Mouse (Mus musculus): ENCODE data around the gene Slc31a1.

Gene Slc31a1

DNA sequence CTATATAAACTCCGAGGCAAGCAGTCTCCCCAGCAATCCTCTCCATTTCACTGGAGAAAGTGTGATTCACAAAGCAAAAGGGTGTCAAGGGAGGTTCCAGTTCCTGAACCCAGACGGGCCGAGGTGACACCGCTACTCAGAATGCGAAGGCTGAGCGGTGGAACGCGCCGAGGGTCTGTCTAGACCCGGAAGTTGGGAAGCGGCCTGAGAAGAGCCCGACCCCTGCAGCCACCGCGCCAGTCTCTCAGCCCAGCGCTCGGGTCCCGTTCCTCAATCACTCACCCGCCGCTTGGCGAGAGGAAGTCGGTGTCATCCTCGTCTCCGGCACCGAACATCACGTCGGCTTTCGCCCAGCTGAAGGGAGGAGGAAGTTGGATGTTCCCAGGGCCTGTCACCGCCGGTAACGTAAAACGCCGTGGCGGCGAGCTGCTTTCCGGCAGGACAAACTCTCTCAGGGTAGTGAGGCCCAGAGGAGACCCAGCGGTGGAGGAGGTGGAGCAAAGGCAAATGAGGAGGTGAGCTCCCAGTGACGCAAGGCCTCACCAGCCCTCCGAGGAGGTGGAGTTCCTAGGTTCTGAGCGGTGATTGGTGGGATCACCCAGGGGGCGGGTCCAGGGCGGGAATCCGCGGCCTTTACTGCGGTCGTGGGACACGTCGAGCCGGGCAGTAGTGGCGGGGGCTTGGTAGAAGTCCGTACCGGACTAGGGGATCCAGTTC, at the start of gene Slc31a1, which contains the start of gene Fkbp15:
TSS of gene Slc31a1 (plus strand) at position 640 of the 717 bp plus-strand sequence.
TSS of gene Fkbp15 (minus strand) at position 461 of the 717 bp plus-strand sequence.
- peak; percentile 98 for DNase-seq

DNA sequence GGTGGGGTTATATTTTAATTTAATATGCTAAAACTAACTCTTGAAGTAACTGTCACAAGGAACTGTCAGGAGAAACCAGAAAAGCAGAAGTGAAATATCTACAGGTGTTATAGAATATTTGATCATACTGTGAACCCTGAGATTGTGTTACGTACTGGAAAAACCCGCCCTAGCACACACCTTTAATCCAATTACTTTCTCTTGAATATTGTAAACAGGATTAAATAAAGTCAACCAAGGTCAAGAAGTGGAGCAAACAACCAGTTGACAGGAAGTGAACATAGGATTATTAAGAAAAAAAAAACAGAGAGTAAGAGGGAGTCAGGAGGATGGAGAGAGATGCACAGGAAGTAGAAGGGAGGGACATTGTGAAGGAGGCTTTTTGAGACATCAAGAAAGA, 47.7 kb upstream of the Slc31a1 start:
- no peak for DNase-seq

DNA sequence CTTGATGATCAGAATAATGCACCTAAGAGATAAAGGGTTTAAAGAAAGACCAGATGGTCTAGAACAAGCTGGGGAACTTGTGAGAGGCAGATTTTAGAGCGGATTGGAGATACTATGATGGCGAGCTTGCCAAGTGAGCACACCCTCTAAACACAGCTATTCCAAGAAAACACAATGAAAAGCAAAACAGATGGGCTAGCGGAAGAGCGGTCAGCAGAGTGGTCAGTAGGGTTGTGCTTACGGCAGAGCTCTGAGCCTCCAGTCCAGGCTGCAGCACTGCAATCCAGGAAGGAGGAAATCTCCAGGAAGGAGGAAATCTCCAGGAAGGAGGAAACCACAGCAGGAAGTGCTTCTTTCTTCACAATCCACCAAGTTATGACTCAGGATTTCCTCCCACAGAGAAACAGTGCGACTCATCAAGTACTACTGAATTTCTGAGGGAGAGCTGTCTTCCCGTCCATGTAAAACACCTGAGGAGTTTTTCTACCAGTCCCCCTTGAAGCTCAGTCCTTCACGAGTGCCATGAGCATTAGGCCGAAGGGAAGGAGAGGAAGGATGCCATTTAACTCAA, 46.8 kb upstream of the Slc31a1 start:
- DNase-seq: no peak

DNA sequence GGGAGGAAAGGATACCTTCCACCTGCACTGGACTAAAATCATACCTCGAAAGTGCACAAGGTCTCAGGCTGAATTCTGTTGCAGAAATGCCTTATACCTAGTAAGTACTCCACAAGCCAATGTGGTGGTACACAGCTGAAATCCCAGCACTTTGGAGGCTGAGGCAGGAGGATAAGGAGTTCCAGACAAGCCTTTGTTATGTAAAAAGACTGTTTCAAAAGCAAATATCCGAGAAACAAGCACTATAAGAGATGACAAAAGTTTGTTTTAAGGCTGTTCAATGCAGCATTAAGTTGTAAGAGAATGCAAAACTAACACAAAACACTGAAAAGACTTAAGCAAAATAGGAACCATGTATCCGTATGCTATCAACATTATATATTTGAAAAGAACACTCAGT, 46.0 kb upstream of the Slc31a1 start:
- no peak for DNase-seq

DNA sequence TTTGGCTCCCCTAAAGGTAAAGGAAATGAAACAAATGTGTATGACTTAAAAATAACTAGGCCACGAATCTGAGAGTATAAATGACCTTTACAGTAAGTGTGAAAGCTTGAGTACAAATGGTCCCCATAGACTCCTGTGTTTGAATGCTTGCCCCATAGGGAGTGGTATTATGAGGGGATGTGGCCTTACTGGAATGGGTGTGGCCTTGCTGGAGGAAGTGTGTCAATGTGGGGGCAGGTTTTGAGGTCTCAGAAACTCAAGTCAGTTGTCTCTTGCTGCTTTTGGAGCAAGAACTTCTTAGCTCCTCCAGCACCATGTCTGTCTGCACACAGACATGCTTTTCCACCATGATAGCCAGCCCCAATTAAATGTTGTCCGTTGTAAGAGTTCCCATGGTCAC, 44.1 kb upstream of the Slc31a1 start:
- no peak for DNase-seq

DNA sequence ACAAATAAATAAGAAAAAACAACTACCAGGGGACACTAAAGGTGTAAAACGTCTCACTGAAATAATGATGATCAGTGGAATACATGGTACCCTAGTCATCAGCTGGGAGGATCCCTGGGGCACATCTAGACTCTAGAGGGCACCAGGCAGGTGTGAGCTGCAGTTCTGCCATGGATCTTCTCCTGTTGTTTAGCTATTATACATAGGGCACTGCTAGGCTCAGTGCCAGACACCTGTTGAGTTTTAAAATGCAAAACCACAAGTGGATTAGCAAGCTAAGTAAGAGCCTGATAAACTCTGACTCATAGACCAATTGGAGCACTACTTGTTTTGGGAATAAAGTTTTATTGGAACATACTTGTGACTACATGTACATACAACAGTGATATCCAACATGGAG, 42.2 kb upstream of the Slc31a1 start:
- no peak for DNase-seq

DNA sequence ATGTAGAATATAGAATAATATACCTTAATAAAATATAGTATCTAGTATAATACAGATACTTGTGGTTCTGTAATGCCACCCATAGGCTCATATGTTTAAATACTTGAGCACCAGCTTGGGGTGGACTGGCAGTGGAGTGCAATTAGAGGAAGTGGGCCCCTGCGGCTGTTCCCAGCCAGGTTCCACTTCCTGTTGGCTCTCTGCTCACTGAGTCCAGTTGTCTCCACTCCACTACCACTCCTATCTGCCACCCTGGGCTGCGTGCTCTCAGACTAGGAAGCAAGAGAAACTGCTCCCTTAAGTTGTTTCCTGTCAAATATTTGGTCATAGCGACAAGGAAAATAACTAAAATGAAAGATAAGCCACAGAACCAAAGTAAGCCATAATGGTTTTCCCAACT, 37.8 kb upstream of the Slc31a1 start:
- DNase-seq: peak; percentile 25

DNA sequence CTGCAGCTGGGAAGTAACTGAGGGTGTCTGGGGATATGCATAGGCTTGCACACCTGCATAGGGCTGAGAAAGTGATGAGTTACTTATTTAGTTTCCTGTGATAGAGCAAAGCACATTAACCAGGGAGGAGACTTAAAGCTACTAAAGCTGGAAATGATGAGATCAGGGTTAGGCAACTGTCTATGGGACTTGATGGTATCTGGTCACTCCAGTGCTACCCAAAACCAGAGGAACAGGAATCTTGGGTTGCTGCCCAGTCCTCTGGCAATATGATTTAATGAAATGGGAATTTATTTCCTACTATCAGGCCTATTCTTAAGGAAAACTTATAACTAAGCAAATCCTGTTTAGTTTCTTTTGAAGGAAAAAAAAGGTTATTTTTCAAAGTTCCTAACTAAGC, 34.4 kb upstream of the Slc31a1 start:
- no peak for DNase-seq

DNA sequence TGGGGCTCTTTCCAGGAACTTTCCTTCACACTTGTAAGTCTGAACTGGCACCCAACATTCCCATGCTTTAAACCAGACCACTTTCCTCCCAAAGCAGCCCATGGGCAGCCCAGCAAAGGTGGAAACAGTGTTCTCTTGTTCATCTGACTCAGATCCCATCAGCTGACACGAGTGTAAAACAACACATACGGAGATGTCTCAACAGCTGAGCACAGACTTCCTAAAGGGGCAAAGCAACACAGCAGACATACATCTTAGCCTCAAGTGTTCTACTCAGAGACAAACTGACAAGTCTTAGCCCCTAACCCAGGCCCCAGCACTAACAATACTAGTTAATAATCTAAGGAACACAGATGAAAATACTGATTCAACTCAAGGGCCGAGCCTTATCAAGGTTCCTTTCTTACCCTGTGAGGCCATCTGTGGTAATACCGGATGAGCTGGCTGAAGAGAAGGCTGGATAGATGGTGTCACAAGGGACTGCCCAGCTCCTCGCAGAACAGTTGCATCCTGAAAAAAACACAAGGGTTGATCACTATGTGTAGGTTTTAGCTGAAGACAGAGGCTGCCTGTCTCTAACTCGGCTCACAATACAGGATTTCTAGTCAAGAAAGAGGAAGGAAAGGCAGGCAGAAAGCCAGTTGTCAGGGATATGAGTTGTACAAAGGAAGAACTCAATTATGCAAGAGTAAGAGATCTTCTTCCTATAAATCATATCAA, 31.4 kb upstream of the Slc31a1 start:
- no peak for DNase-seq

DNA sequence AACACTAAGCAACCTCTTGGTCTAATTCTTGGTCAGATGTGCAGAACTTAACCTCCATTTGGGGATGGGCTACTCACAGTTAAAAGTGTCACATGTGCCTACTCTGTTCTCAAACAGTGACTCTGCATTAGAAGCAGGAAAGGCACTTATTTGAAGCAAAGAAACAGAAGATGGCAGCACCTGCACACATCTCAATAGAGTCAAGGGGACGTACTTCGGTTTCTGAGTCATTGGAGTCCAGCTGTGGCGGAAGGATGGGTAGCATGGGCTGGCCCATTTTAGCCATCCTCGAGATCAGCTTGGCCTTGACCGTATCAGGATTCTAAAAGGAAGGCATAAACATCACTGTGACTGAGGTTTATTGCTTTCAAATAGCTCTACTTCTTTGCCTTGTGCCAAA, 28.6 kb upstream of the Slc31a1 start:
- no peak for DNase-seq

DNA sequence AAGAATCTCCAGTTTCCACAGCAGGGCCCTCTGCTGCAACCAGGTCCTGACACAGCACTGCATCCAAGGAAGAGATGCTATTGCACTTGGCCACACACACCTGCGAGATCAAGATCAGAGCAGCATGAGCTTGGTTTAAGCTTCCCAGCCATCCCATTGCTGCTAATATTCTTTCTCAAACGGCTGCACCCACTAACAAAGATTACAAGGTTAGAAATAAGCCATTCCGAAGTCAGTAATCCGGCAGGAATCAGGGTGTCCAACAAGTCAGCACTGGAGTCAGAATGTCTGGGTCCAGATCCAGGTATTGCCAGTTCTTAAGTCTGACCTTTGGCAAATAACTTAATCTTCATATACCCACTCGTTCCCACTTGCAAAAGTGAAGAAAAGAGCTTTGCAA, 22.0 kb upstream of the Slc31a1 start:
- no peak for DNase-seq

DNA sequence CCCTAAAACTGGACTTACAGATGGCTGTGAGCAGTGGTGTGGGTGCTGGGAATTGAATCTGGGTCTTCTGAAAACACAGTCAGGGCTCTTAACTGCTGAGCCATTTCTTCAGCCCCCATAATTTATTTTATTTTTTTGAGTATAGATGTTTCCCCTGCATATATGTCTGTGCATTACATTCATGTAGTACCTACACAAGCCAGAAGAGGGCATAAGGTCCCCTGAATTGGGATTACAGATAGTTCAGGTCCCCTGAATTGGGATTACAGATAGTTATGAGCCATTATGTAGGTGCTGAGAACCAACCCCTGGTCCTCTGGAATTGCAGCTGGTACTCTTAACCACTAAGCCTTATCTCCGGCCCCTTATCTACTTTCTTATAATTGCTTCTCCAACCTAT, 16.5 kb upstream of the Slc31a1 start:
- DNase-seq: no peak

DNA sequence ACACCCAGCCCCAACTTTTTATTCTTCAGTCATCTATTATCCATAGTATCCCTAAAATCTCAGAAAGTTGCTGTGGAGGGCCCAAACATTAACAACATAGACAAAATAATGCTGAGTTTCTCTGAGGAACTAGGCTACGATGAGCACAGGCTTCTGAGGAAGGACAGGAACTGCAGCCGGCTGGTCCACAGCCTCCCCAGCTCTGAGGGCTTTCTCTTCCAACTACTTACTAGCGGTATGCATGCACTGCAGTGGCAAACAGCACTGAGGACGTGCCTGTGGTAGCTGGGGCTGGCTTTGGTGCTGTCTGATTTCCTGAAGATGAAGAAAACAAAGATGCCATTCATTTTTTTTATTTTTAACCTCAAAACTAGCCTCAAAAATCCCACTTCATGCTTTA, 14.7 kb upstream of the Slc31a1 start:
- no peak for DNase-seq

DNA sequence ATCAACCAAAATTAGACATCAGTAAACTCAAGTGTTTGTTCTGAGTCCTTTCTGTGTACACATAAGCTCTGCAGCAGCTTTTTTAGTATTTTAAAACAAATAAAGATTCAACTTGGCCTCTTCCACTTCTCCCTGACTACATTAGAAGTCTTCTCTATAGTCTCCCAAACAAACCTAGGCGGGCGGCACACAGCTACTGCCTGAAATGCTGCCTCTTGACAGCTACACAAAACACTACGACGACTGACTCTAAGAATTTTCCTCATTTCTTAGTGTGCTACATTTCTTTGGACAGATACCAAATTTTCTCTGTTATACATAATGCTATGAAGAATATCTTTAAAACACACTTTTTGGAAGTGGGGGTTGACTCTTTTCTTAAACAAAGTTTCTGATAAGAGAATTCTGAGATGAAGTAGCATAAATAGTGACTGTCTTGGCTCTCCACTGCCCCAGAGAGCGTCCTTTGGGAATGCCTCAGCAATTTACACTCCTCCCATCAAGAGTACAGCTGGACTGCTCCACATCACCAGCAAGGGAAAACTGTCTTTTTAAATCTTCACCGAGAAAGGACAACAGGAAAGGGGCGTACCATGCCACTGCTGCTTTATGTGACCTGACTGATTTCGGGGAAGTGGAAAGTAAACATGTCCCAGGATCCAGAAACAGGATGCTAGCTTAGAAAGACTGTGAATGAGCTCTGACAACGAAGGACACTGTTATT, 12.8 kb upstream of the Slc31a1 start:
- no peak for DNase-seq

DNA sequence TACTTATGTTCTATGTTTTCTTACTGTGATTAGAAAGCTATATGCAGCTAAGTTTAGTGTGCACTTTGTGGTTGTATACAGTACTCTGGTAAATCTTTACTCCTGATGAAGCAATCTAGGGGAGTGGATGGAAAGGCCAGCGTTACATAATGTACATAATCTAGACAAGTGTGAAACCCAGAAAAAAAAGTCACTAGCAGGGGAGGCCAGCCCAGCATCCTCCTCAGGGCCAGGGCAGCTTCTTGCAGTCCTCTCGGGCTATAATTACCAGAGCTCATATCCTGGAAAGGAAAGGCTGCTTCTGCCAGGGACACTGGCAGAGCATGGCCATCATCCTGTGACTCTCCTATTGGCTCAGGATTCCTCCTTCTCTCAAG, 12.2 kb upstream of the Slc31a1 start:
- DNase-seq: no peak

DNA sequence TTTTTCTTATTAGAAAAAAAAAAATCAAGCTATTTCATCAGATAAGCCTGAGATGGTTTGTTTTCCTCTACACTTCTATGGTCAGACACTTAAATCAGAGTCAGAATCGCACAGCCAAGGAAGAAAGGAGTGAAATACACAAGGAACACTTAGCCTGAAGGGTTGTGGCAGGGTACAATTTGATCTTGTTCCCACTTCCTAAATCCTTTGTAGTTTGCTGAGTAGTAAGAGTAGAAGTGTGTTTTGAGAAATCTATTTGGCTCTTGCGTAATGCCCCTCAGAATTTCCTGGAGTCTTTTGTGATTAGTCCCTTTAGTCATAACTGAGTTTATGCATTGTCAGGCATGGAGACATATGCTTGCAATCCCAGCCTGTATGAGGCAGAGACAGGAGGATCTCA, 11.2 kb upstream of the Slc31a1 start:
- DNase-seq: no peak

DNA sequence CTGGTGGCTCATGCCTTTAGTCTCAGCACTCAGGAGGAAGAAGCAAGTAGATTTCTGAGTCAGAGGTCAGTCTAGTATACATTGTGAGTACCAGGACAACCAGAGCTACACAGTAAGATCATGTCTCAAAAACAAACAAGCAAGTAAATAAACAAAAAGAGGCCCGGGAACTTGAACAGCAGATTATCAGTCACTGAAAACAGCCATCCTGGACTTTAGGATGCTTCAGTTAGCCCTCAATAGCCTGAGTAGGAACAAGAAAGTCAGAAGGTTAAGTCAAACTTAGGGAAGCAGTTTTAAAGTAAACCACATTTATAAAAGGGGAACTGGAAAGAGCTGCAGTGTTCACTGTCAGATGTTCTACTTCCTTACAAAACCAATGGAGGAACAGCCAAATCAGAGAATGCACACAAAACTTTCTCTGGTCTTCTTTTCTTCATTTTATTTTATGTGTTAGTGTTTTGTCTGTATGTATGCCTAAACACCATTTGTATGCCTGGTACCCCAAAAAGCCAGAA, 2.8 kb upstream of the Slc31a1 start:
- DNase-seq: no peak

DNA sequence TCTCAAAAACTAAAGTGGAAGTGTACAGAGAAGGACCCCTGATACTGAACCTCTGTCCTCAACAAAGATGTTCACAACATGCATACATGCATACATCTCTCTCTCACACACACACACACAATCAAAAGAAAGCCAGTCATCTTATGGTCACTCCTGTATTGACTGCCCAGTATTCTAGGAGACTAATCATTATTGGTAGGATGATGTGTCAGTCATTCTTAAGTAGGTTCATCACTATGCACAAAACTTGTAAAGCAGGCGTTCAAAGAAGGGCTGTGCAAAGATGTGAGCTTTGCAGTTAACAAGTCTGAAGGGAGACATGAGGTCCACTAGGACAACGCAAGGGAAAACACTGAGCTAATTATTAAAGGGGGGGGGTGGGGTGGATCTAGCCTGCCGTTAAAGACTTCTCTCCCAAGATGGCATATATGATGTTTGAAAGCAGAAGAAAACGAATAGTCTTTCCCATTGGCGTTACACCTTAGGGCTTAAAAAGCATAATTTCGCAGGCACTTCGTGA, 1.2 kb upstream of the Slc31a1 start:
- no peak for DNase-seq

DNA sequence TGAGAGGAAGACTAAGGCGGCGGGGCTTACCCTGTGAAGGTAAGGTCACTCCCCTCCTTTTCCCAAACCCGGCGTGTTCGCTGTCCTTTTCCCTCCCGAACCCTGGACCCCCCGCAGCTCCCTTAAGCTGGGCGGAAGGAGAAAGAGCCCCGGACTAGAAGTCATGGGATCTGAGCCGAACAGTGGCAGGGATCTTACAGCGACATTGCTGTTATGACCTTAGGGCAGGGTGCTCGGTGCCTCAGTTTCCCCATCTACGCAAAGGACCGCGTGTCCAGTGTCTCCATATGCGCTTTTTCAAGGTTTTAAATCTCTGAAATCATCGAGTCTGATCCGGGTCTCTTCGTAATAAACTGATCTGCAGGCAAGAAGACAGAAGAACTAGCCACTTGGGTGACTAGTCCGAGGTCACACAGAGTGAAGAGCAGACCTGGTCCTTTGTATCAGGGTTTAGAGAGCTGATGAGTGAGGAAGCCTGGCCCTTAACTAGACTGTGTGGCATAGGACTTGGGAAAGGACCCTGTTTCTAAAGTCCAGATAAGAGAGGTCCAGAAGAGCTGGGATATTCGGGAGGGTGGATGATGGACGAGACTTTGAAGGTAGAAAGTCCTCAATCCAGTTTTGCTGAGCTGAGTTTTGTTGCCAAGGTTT, 403 bp downstream of the Slc31a1 start:
- DNase-seq: no peak

DNA sequence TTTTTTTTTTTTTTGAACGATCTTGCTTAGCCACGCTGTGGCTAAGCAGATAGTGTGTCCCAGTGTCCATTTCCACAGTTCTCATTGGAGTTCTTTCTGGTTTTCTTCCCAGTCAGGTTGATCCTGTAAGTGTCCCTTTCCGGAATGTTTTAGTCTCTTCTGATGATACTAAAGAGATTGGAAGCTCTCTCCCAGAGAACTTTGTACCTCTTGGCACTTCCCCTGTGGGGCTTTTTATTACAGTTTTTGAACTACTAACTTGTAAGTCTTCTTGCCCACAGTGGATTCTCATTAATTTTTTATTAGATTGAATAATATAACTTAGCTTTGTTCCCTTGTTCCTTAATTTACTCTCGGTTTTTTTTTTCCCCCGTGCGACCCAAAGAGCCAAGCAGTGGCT, 1.0 kb downstream of the Slc31a1 start:
- DNase-seq: no peak

DNA sequence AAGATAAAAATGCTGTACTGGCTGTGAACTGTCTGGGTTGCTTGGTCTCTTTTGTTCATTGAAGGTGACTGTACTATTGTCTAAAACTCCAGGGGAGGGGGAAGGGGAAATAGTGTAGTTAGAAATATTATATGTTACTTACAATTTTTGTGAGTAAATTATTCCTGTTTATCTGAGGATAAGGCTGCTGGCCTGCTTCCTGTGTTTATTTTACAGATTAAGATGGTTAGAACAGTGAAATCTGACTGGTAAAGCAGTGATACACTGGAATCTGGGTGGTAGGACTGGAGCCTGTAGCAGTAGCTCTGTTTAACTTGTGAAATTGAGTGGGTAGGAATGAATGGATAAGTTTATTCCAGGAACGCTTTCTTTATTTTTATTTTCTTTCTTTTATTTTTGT, 1.5 kb downstream of the Slc31a1 start:
- DNase-seq: no peak

DNA sequence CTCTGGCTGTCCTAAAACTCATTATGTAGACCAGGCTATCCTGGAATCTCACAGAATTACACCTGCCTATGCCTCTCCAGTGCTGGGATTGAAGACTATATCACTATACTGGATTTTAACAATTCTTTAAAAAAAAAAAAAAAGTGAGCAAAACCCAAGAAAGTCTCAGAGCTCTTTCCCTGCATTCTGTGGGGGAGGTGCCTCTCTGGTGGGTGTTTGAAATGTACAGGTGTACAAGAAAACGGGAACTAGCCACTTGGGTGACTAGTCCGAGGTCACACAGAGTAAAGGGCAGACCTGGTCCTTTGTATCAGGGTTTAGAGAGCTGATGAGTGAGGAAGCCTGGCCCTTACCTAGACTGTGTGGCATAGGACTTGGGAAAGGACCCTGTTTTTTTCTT, 1.9 kb downstream of the Slc31a1 start:
- no peak for DNase-seq

DNA sequence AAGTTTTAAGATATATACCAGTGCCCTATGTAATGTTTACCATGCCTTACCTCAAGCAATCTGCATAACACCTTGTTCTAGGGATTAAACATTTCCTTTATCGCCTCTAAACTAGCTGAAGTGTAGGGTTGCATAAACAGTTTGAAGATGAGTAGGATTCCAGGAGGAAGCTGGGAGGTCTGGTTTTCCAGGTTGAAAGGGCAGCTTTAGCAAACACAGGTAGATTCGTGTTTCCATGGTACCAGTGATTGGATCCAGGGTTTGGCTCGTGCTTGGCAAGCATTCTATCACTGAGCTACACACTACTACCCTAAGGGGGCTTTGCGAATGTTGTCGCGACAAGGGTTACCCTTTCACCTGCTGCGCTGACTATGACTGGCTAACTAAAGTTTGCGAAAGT, 3.8 kb downstream of the Slc31a1 start:
- no peak for DNase-seq
